Mouse (Mus musculus) embryo, embryonic 11.5 days (tissue): ENCODE results near the gene Setd2.

Experiments used
- DNase-seq: peaks from one replicate; pipeline ENCODE4 v3.0.0-alpha.2; 2012; ENCODE audit warnings: low read depth, low spot score

Gene Setd2

GRCm38 (mm10) chr9:110532538-110533291 lies at the start of gene Setd2:
Setd2 (plus strand) TSS chr9:110532597.
- peak; percentile 31 for DNase-seq

GRCm38 (mm10) chr9:110488841-110489240 lies 43.6 kb upstream of the Setd2 start:
- DNase-seq: no peak

- DNase-seq: no peak
Measured at GRCm38 (mm10) chr9:110490913-110491312, 41.5 kb upstream of the Setd2 start.

- DNase-seq: no peak
Measured at GRCm38 (mm10) chr9:110525737-110526136, 6.7 kb upstream of the Setd2 start.

- no peak for DNase-seq
Measured at GRCm38 (mm10) chr9:110529002-110529737, 3.2 kb upstream of the Setd2 start.

- no peak for DNase-seq
Measured at GRCm38 (mm10) chr9:110530650-110531049, 1.7 kb upstream of the Setd2 start.

GRCm38 (mm10) chr9:110531151-110531791 lies 1.1 kb upstream of the Setd2 start:
- DNase-seq: no peak

GRCm38 (mm10) chr9:110531914-110532489 lies 395 bp upstream of the Setd2 start:
- peak; percentile 93 for DNase-seq

- DNase-seq: no peak
Measured at GRCm38 (mm10) chr9:110533645-110534044, 1.2 kb downstream of the Setd2 start.

- DNase-seq: no peak
Measured at GRCm38 (mm10) chr9:110535114-110535513, 2.7 kb downstream of the Setd2 start.

- no peak for DNase-seq
Measured at GRCm38 (mm10) chr9:110536636-110537035, 4.2 kb downstream of the Setd2 start.

GRCm38 (mm10) chr9:110538511-110538910 lies 6.1 kb downstream of the Setd2 start:
- DNase-seq: no peak

- no peak for DNase-seq
Measured at GRCm38 (mm10) chr9:110541988-110542387, 9.6 kb downstream of the Setd2 start.

GRCm38 (mm10) chr9:110548261-110548660 lies 15.9 kb downstream of the Setd2 start:
- no peak for DNase-seq

- DNase-seq: no peak
Measured at GRCm38 (mm10) chr9:110568309-110568708, 35.9 kb downstream of the Setd2 start.

- no peak for DNase-seq
Measured at GRCm38 (mm10) chr9:110582161-110582560, 49.8 kb downstream of the Setd2 start.

- DNase-seq: no peak
Measured at GRCm38 (mm10) chr9:110583521-110583920, 51.1 kb downstream of the Setd2 start.

GRCm38 (mm10) chr9:110611471-110611870 lies 79.1 kb downstream of the Setd2 start:
- DNase-seq: no peak

GRCm38 (mm10) chr9:110617081-110617480 lies 84.7 kb downstream of the Setd2 start:
- no peak for DNase-seq

- no peak for DNase-seq
Measured at GRCm38 (mm10) chr9:110620180-110620579, 87.8 kb downstream of the Setd2 start.

GRCm38 (mm10) chr9:110620685-110621084 lies 88.3 kb downstream of the Setd2 start:
- DNase-seq: no peak

GRCm38 (mm10) chr9:110622621-110623219 lies 90.3 kb downstream of the Setd2 start:
- DNase-seq: no peak
